Mouse (Mus musculus) kidney, postnatal 0 days (tissue): ENCODE results near the gene Ambra1. TPM values are rescaled to one million over a fixed set of nuclear protein-coding genes. Genes with fewer than 3 reads are reported as not detected.

Experiments
- ATAC-seq: fragments of 200-750 bp; cut with Nextera tagmentation; replicated peaks from 2 replicates; pipeline ENCODE4 v1.8.0; 2017; ENCODE audit warnings: low read depth, moderate number of reproducible peaks, moderate TSS enrichment, moderate library complexity; ENCODE audit not compliant: low FRiP score
- DNase-seq: peaks from one replicate; pipeline ENCODE4 v3.0.0-alpha.2; 2016; ENCODE audit warnings: low spot score
- H3K27ac ChIP-seq: fragments of 300-500 bp; sonication (generic); 2 replicates; pipeline ENCODE4 v1.5.1; 2014; ENCODE audit warnings: mild to moderate bottlenecking
- H3K27me3 ChIP-seq: fragments of 300-500 bp; sonication (generic); 2 replicates; pipeline ENCODE4 v1.6.1; 2014; ENCODE audit warnings: low read length, mixed read lengths; ENCODE audit not compliant: insufficient read depth
- H3K36me3 ChIP-seq: fragments of 300-500 bp; sonication (generic); 2 replicates; pipeline ENCODE4 v1.6.1; 2014; ENCODE audit warnings: low read length, mixed read lengths; ENCODE audit not compliant: insufficient read depth
- H3K4me1 ChIP-seq: fragments of 300-500 bp; sonication (generic); replicated peaks from 2 replicates; pipeline ENCODE4 v1.6.1; 2014; ENCODE audit warnings: antibody characterized with exemption, low read length, mixed read lengths; ENCODE audit not compliant: insufficient read depth
- H3K4me2 ChIP-seq: fragments of 300-500 bp; sonication (generic); 2 replicates; pipeline ENCODE4 v1.6.1; 2014; ENCODE audit warnings: mild to moderate bottlenecking, low read length, moderate library complexity, mixed read lengths
- H3K4me3 ChIP-seq: fragments of 300-500 bp; sonication (generic); replicated peaks from 2 replicates; pipeline ENCODE4 v1.5.1; 2014; ENCODE audit warnings: low read depth, low read length
- H3K9ac ChIP-seq: fragments of 300-500 bp; sonication (generic); 2 replicates; pipeline ENCODE4 v1.6.1; 2014; ENCODE audit warnings: low read depth, low read length
- H3K9me3 ChIP-seq: fragments of 300-500 bp; sonication (generic); replicated peaks from 2 replicates; pipeline ENCODE4 v1.6.1; 2016; ENCODE audit warnings: low read length, inconsistent platforms, mixed read lengths
- CTCF ChIP-seq: IDR thresholded peaks from 2 replicates; pipeline ENCODE4 v1.5.1; 2016; ENCODE audit warnings: antibody characterized with exemption, low read depth, mild to moderate bottlenecking, moderate library complexity
- whole genome bisulfite sequencing: fragments of 180-500 bp; shearing (Covaris S2); extraction: QIAGEN DNeasy Blood & Tissue Kit; methylation state at CpG from one replicate; pipeline ENCODE4 v1.1.7; 2014; 5-methylcytosine and 5-hydroxymethylcytosine counted together
- polyA plus RNA-seq: library from polyadenylated mRNA; unstranded; fragments of >200 nt; fragmentation: Nextera tagmentation; extraction: Ambion mirVana; gene quantifications from 2 replicates; pipeline ENCODE4 v1.2.1, GENCODE M21; 2015

Ambra1 gene
- polyA plus RNA-seq, 1 experiment from 2014 or later: 10.4 TPM

- H3K4me3 ChIP-seq: no peak overlapping the region
- no peaks in the 10 kb centered on the region for H3K9me3 ChIP-seq
- ATAC-seq (no peak), DNase-seq (no peak)
- no peaks in the 10 kb centered on the region for H3K4me1 ChIP-seq
- H3K36me3 ChIP-seq: peaks cover 35% of the 10 kb centered on the region
- no peaks in the 10 kb centered on the region for H3K27me3 ChIP-seq
- 85% methylated on average over 17 of the region's 17 CpGs for WGBS
- H3K27ac ChIP-seq: no peak overlapping the region
- no peak overlapping the region for H3K4me2 ChIP-seq
- no peak overlapping the region for H3K9ac ChIP-seq
- TF ChIP-seq CTCF: no peak
These were observed 42.2 kb downstream of the Ambra1 start for GRCm38 (mm10) chr2:91771921-91772705.

- DNase-seq (no peak), ATAC-seq (no peak)
- WGBS: 93% methylated on average over 7 of the region's 7 CpGs
- H3K4me3 ChIP-seq: no peak overlapping the region
- no peak overlapping the region for H3K9ac ChIP-seq
- no peaks in the 10 kb centered on the region for H3K27me3 ChIP-seq
- H3K4me2 ChIP-seq: no peak overlapping the region
- H3K9me3 ChIP-seq: no peaks in the 10 kb centered on the region
- no peak for TF ChIP-seq CTCF
- no peaks in the 10 kb centered on the region for H3K4me1 ChIP-seq
- H3K36me3 ChIP-seq: peaks cover 29% of the 10 kb centered on the region
- H3K27ac ChIP-seq: no peak overlapping the region
These were observed 43.4 kb downstream of the Ambra1 start for GRCm38 (mm10) chr2:91773309-91773708.

GRCm38 (mm10) chr2:91779166-91779565, 49.2 kb downstream of the Ambra1 start:
- Histone ChIP-seq H3K9ac (no peak overlapping the region), H3K9me3 (no peaks in the 10 kb centered on the region), H3K4me1 (no peaks in the 10 kb centered on the region), H3K27me3 (no peaks in the 10 kb centered on the region), H3K36me3 (no peaks in the 10 kb centered on the region), H3K4me2 (no peak overlapping the region), H3K4me3 (no peak overlapping the region), H3K27ac (no peak overlapping the region)
- DNase-seq: peak; percentile 68
- WGBS: 65% methylated on average over 3 of the region's 3 CpGs
- no peak for ATAC-seq
- TF ChIP-seq CTCF: peak; percentile 93

GRCm38 (mm10) chr2:91791621-91792020, 61.7 kb downstream of the Ambra1 start:
- Histone ChIP-seq H3K9ac (no peak overlapping the region), H3K4me1 (no peaks in the 10 kb centered on the region), H3K4me3 (no peak overlapping the region), H3K9me3 (no peaks in the 10 kb centered on the region), H3K27me3 (no peaks in the 10 kb centered on the region), H3K36me3 (no peaks in the 10 kb centered on the region), H3K27ac (no peak overlapping the region), H3K4me2 (no peak overlapping the region)
- DNase-seq (no peak), ATAC-seq (no peak)
- 20% methylated on average over 2 of the region's 2 CpGs for WGBS
- TF ChIP-seq CTCF: no peak

GRCm38 (mm10) chr2:91792346-91792745, 62.4 kb downstream of the Ambra1 start:
- TF ChIP-seq CTCF: no peak
- Histone ChIP-seq H3K27me3 (no peaks in the 10 kb centered on the region), H3K4me2 (no peak overlapping the region), H3K9ac (no peak overlapping the region), H3K4me1 (no peaks in the 10 kb centered on the region), H3K4me3 (no peak overlapping the region), H3K36me3 (no peaks in the 10 kb centered on the region), H3K27ac (no peak overlapping the region), H3K9me3 (no peaks in the 10 kb centered on the region)
- ATAC-seq (no peak), DNase-seq (no peak)
- 79% methylated on average over 1 of the region's 1 CpGs for WGBS

GRCm38 (mm10) chr2:91794466-91794865, 64.5 kb downstream of the Ambra1 start:
- no peak for TF ChIP-seq CTCF
- Histone ChIP-seq H3K36me3 (no peaks in the 10 kb centered on the region), H3K27ac (no peak overlapping the region), H3K4me3 (no peak overlapping the region), H3K9ac (no peak overlapping the region), H3K4me2 (no peak overlapping the region), H3K9me3 (no peaks in the 10 kb centered on the region), H3K4me1 (no peaks in the 10 kb centered on the region), H3K27me3 (no peaks in the 10 kb centered on the region)
- ATAC-seq: no peak
- WGBS: 53% methylated on average over 2 of the region's 2 CpGs
- peak; percentile 74 for DNase-seq
